Comparison of ENCODE assay signal across 8 mouse cellular contexts in the genomic region with DNA sequence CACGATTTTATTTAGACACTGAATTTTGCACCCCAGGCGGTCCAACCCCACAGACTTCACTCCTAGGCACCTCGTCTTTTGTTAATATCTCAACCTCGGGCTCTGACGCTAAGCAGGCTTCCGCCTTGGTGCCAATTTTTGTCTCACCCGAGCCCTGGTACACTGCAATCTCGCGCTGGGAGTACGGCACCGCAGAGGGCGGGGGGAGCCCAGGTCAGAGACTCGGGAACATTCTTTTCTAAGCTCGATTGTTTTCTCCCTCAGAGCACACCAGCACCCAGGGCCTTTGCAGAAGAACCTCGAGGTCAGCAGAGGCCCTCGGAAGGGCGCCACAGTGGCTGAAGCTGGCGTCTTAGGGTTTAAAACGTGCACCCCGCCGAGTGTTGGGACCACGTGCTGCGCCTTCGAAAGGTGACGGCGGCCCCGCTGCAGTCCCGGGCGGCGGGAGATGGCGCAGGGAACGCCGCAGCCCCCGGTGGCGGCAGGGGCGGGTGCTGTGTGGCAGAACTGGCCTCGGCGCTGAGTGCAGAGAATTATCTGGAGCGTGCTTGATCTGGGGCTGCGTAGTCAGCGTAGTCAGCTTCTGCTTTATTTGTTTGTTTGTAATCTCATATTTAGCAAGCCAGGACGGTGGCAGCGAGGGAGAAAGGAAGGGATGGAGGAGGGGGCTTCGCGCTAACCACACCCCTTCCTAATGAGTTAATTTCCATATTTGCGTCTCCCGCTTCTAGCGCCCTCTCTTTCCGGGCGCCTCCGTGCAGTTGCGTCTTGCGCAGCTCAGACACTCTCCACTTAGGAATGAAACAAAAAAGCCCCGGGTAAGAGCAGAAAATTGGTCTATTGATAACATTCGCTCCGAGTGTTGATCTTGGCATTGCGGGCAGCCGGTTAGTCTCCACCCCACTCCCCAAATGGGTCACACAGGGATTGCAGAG. TPM values are rescaled to one million over a fixed set of nuclear protein-coding genes. Genes with fewer than 3 reads are reported as not detected.
A peak's percentile ranks its signal among the peaks of the same experiment; 100 is the strongest.
DNase-seq lines count a peak whose midpoint lies in the region; ATAC-seq and TF ChIP-seq lines count a peak whose summit lies in the region.

No protein-coding gene starts in this region.

- peak overlapping the region; percentile 38 for H3K4me3 ChIP-seq in intestine, postnatal 0 days (ENCODE audit: low read depth, low read length)
- H3K4me3 ChIP-seq in neural tube, embryonic 12.5 days = peak overlapping the region; percentile 32

- no peak overlapping the region for H3K27ac ChIP-seq in intestine, postnatal 0 days (ENCODE audit: low read depth, low read length)
- H3K27ac ChIP-seq in neural tube, embryonic 12.5 days = peak overlapping the region; percentile 87

- no peak for TF ChIP-seq CTCF in intestine, postnatal 0 days (IDR thresholded peaks at IDR 0.05; ENCODE audit: low read depth)

- no peaks in the 10 kb centered on the region for H3K9me3 ChIP-seq in intestine, postnatal 0 days (ENCODE audit: control insufficient read depth)
- H3K9me3 ChIP-seq in neural tube, embryonic 12.5 days = no peaks in the 10 kb centered on the region

- peaks cover 97% of the 10 kb centered on the region for H3K27me3 ChIP-seq in intestine, postnatal 0 days (replicated peaks; ENCODE audit: control insufficient read depth, insufficient read depth, low read length)
- H3K27me3 ChIP-seq in neural tube, embryonic 12.5 days (replicated peaks) = peaks cover 16% of the 10 kb centered on the region

- H3K9ac ChIP-seq in intestine, postnatal 0 days (ENCODE audit: low read depth, low read length) = no peak overlapping the region
- peak overlapping the region; percentile 71 for H3K9ac ChIP-seq in neural tube, embryonic 12.5 days

- DNase-seq in adrenal gland, postnatal 14 days = peak; percentile 17
- no peak for DNase-seq in adrenal gland, adult 8-10 months
- DNase-seq in right cerebral cortex, postnatal 10 days (ENCODE audit: low spot score in 2 of 2) = peak; percentile 68 to 69
- no peak for DNase-seq in right cerebral cortex, postnatal 14 days
- no peak for DNase-seq in right cerebral cortex, postnatal 36 days (ENCODE audit: low spot score in 2 of 2)
- DNase-seq in right cerebral cortex, postnatal 4 days = no peak

- peaks cover 6% of the 10 kb centered on the region for H3K4me1 ChIP-seq in intestine, postnatal 0 days (replicated peaks; ENCODE audit: control insufficient read depth, insufficient read depth, low read length)
- peaks cover 65% of the 10 kb centered on the region for H3K4me1 ChIP-seq in neural tube, embryonic 12.5 days

- no peak for ATAC-seq in intestine, postnatal 0 days
- peak; percentile 17; the same call in 1 of the 2 replicates for ATAC-seq in neural tube, embryonic 12.5 days (ENCODE audit: low FRiP score, low read depth)

- 2% methylated on average over 58 of the region's 58 CpGs for WGBS in intestine, postnatal 0 days
- WGBS in neural tube, embryonic 12.5 days = under 1% methylated on average over 58 of the region's 58 CpGs

- H3K36me3 ChIP-seq in intestine, postnatal 0 days (ENCODE audit: control insufficient read depth, insufficient read depth) = no peaks in the 10 kb centered on the region
- H3K36me3 ChIP-seq in neural tube, embryonic 12.5 days = no peaks in the 10 kb centered on the region

- peak overlapping the region; percentile 64 for H3K4me2 ChIP-seq in intestine, postnatal 0 days (replicated peaks; ENCODE audit: low read depth)
- H3K4me2 ChIP-seq in neural tube, embryonic 12.5 days (replicated peaks) = peak overlapping the region; percentile 79

RNA-seq across cellular contexts. Expression of gene Sox2, which starts 13.8 kb away (rescaled TPM):
- total RNA-seq in adrenal gland, postnatal 14 days (2021) = 0.63 and 0.75 TPM in 2 replicates
- under 1 TPM; 0.28 to 0.38 (median 0.33) TPM for total RNA-seq in adrenal gland, adult 8-10 months (2022)
- polyA plus RNA-seq in intestine, postnatal 0 days (2015; fragmentation: Nextera tagmentation; extraction: Ambion mirVana) = 0.25 and 0.33 TPM in 2 replicates
- polyA plus RNA-seq in neural tube, embryonic 12.5 days (2016; fragmentation: Nextera tagmentation; extraction: Ambion mirVana) = 48.0 and 49.7 TPM in 2 replicates

Comparison
In these comparisons a context has a peak if more than half of its experiments do, and no peak if none do; other contexts are left out.
1. DNase-seq: peak in adrenal gland, postnatal 14 days (single experiment) and right cerebral cortex, postnatal 10 days (2 of 2); none in adrenal gland, adult 8-10 months (single experiment), right cerebral cortex, postnatal 14 days (single experiment), right cerebral cortex, postnatal 36 days (0 of 2) and right cerebral cortex, postnatal 4 days (single experiment).